Mouse (Mus musculus) bone marrow, adult 2 months (tissue): Measurements from ENCODE around the gene Hist1h2ad. TPM values are rescaled to one million over a fixed set of nuclear protein-coding genes. Genes with fewer than 3 reads are reported as not detected.

Source experiments
- H3K27ac ChIP-seq: fragments of 200-500 bp; 2 replicates; pipeline ENCODE4 v1.5.1; 2012; ENCODE audit warnings: low read depth, mild to moderate bottlenecking, control low read depth, inconsistent platforms, low read length; ENCODE audit not compliant: control insufficient read depth, poor library complexity, insufficient read depth
- H3K4me1 ChIP-seq: fragments of 200-500 bp; 2 replicates; pipeline ENCODE4 v1.6.1; 2011; ENCODE audit warnings: low read length; ENCODE audit not compliant: control insufficient read depth, insufficient read depth
- H3K4me3 ChIP-seq: fragments of 200-500 bp; replicated peaks from 2 replicates; pipeline ENCODE3; 2011; ENCODE audit warnings: mild to moderate bottlenecking, low read depth, low read length, control low read depth; ENCODE audit not compliant: control insufficient read depth
- CTCF ChIP-seq: fragments of 200-500 bp; IDR thresholded peaks from 2 replicates; pipeline ENCODE4 v1.5.1; 2011; ENCODE audit warnings: low read length, control low read depth; ENCODE audit not compliant: control insufficient read depth, insufficient read depth
- POLR2A ChIP-seq: fragments of 200-500 bp; IDR thresholded peaks from 2 replicates; pipeline ENCODE4 v1.6.1; 2011; ENCODE audit warnings: low read depth, mild to moderate bottlenecking, control low read depth, low read length, borderline replicate concordance; ENCODE audit not compliant: control insufficient read depth
- WGBS: fragments of 180-500 bp; shearing (Covaris S2); methylation state at CpG from one replicate; pipeline ENCODE4 v1.1.7; 2018; 5-methylcytosine and 5-hydroxymethylcytosine counted together
- polyA plus RNA-seq: library from polyadenylated mRNA; stranded (reverse); fragments of >200 nt; gene quantifications from 2 replicates; pipeline ENCODE4 v1.2.4, GENCODE M21; 2011; ENCODE audit warnings: low replicate concordance; ENCODE audit not compliant: missing spikeins, insufficient read depth, insufficient read length

Gene Hist1h2ad
- polyA plus RNA-seq, 1 experiment, result 4.3 TPM

- TF ChIP-seq CTCF (no peak), POLR2A (no peak)
- H3K4me3 ChIP-seq, result peak overlapping the region; percentile 54
- H3K4me1 ChIP-seq, result no peaks in the 10 kb centered on the region; the same call in 1 of the 2 replicates
- peak overlapping the region; percentile 93 for H3K27ac ChIP-seq
- 41% methylated on average over 7 of the region's 7 CpGs for WGBS
Measured at GRCm38 (mm10) chr13:23576351-23576881, 2.2 kb downstream of the Hist1h2ad start.

- H3K4me3 ChIP-seq, result no peak overlapping the region
- peak overlapping the region; percentile 81; the same call in 1 of the 2 replicates for H3K27ac ChIP-seq
- WGBS, result 47% methylated on average over 6 of the region's 6 CpGs
- no peak for TF ChIP-seq POLR2A
- TF ChIP-seq CTCF, result no peak
- no peaks in the 10 kb centered on the region; the same call in 1 of the 2 replicates for H3K4me1 ChIP-seq
Measured at GRCm38 (mm10) chr13:23576906-23577639, 2.9 kb downstream of the Hist1h2ad start.

- Histone ChIP-seq H3K4me1 (no peaks in the 10 kb centered on the region; the same call in 1 of the 2 replicates), H3K27ac (no peak overlapping the region), H3K4me3 (no peak overlapping the region)
- whole genome bisulfite sequencing, result 83% methylated on average over 1 of the region's 1 CpGs
- TF ChIP-seq POLR2A, result no peak
Measured at GRCm38 (mm10) chr13:23577835-23578234, 3.7 kb downstream of the Hist1h2ad start.

- TF ChIP-seq POLR2A, result peak; percentile 100
- no peak for TF ChIP-seq CTCF
- peak within 1 kb of the TSS; percentile 97 for H3K27ac ChIP-seq
- H3K4me3 ChIP-seq, result peak within 1 kb of the TSS; percentile 74
- under 1% methylated on average over 43 of the region's 43 CpGs for WGBS
- no peaks in the 10 kb centered on the region; the same call in 1 of the 2 replicates for H3K4me1 ChIP-seq
Measured at GRCm38 (mm10) chr13:23581408-23582218, 7.4 kb downstream of the Hist1h2ad start, which contains the start of gene Hist1h4d. Gene Hist1h4d (plus strand): TSS chr13:23581598.

GRCm38 (mm10) chr13:23582219-23583056 is 8.3 kb downstream of the Hist1h2ad start:
- TF ChIP-seq CTCF, result no peak
- no peak for TF ChIP-seq POLR2A
- Histone ChIP-seq H3K27ac (peak overlapping the region; percentile 97), H3K4me3 (peak overlapping the region; percentile 74), H3K4me1 (peaks cover 1% of the 10 kb centered on the region; the same call in 1 of the 2 replicates)
- WGBS, result 22% methylated on average over 6 of the region's 6 CpGs

GRCm38 (mm10) chr13:23583387-23584068 is 9.3 kb downstream of the Hist1h2ad start:
- Histone ChIP-seq H3K27ac (peak overlapping the region; percentile 67; the same call in 1 of the 2 replicates), H3K4me1 (peaks cover 3% of the 10 kb centered on the region; the same call in 1 of the 2 replicates), H3K4me3 (no peak overlapping the region)
- TF ChIP-seq CTCF (no peak), POLR2A (no peak)

- peaks cover 3% of the 10 kb centered on the region; the same call in 1 of the 2 replicates for H3K4me1 ChIP-seq
- peak overlapping the region; percentile 38 for H3K4me3 ChIP-seq
- no peak for TF ChIP-seq POLR2A
- H3K27ac ChIP-seq, result peak overlapping the region; percentile 70
Measured at GRCm38 (mm10) chr13:23584331-23584730, 10.2 kb downstream of the Hist1h2ad start.
